Mouse (Mus musculus) kidney, adult 2 months (tissue): Measurements from ENCODE around the gene Bcas3.

Experiments used
- CTCF ChIP-seq: fragments of 200-500 bp; conservative IDR thresholded peaks from 2 replicates; pipeline ENCODE4 v1.5.1; 2011; ENCODE audit warnings: low read depth, mild to moderate bottlenecking, control low read depth, low read length, moderate library complexity, mixed read lengths; ENCODE audit not compliant: insufficient read depth, insufficient read length
- POLR2A ChIP-seq: fragments of 200-500 bp; IDR thresholded peaks from one replicate; pipeline ENCODE4 v1.6.1; 2011; ENCODE audit warnings: low read depth, low read length, control low read depth

DNA sequence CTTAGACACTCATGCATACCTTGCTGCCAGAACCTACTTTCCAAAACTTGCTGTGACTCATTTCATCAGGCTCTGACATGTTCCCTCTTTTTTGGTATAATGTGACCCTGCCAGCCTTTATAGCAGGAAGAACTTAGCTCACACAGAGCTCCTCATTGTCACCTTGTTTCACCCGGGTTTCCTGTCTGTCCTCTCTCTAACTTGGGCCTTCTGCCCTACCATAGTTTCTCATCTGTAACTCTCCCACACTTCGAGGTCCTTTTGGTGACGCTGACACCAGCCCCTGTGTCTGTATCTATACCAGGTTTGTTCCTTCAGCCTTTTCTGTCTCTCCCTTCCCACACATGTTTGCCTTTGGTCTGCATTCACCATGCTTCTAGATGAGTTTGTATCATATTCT lies 295.9 kb downstream of the Bcas3 start:
- TF ChIP-seq POLR2A, result no peak
- no peak for TF ChIP-seq CTCF
